Mouse (Mus musculus): ENCODE measurements around the gene Smox. TPM values are rescaled to one million over a fixed set of nuclear protein-coding genes. Genes with fewer than 3 reads are reported as not detected.
A peak's percentile ranks its signal among the peaks of the same experiment; 100 is the strongest.

Gene Smox
- total and polyA plus RNA-seq, 2 experiments from 2014 or later: 65.6 to 77.6 TPM

DNA sequence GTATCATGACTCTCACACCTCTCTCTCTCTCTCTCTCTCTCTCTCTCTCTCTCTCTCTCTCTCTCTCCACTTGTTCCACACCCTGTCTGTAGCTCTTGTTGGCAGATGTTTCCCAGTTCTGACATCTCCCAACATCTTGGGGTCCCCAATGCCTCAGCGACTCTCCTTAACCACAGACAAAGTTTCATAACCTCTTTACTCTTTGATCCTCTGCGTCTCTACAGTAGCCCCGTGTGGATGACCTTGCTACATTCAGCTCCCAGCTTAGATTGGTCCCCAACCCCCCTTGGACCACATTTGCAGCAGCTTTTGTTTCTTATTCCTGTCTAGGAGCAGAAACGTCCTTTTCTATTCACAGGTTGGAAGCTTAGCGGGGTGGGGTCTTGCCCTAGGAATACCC is 41.6 kb upstream of the Smox start:
- 65% methylated on average over 5 of the region's 5 CpGs for WGBS
- ATAC-seq (ENCODE audit: low FRiP score): no peak
- TF ChIP-seq CTCF (IDR thresholded peaks at IDR 0.05): no peak

DNA sequence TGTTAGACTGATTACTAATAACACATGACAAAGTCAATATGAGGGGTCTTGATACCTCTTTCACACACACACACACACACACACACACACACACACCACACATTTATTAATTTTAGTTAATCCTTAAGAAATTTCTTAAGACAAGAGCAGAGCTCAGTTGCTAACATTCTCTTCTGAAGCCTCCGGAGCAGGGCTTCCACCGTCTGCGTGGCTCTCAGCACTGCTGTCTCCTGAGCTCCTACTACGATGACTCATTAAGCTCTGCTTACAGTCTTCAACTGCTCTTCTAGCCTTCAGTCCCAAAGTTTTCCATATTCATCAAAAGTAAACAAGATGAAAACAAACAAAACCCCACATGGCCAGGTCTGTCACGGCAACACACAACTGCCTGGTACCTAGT is 40.8 kb upstream of the Smox start:
- Histone ChIP-seq H3K27ac (ENCODE audit: low read depth, low read length) (no peak overlapping the region), H3K36me3 (ENCODE audit: insufficient read depth, low read length) (no peaks in the 10 kb centered on the region), H3K27me3 (ENCODE audit: insufficient read depth, low read length) (no peaks in the 10 kb centered on the region), H3K4me2 (ENCODE audit: low read depth, low read length, poor library complexity, severe bottlenecking) (no peak overlapping the region), H3K9me3 (ENCODE audit: low read length) (no peaks in the 10 kb centered on the region), H3K4me1 (ENCODE audit: insufficient read depth, low read length) (no peaks in the 10 kb centered on the region), H3K9ac (replicated peaks; ENCODE audit: low read length, poor library complexity, severe bottlenecking) (no peak overlapping the region), H3K4me3 (ENCODE audit: low read depth, low read length) (no peak overlapping the region)
- no peak for TF ChIP-seq CTCF (IDR thresholded peaks at IDR 0.05)
- no peak for DNase-seq (ENCODE audit: low spot score)
- WGBS: 89% methylated on average over 5 of the region's 5 CpGs
- no peak for ATAC-seq (ENCODE audit: low FRiP score)

More for the DNA sequence above, 41.6 kb upstream of the Smox start:
- H3K9ac ChIP-seq (replicated peaks; ENCODE audit: low read length, poor library complexity, severe bottlenecking): no peak overlapping the region
- H3K9me3 ChIP-seq (ENCODE audit: low read length): no peaks in the 10 kb centered on the region
- no peaks in the 10 kb centered on the region for H3K27me3 ChIP-seq (ENCODE audit: insufficient read depth, low read length)
- no peaks in the 10 kb centered on the region for H3K36me3 ChIP-seq (ENCODE audit: insufficient read depth, low read length)
- no peak overlapping the region for H3K27ac ChIP-seq (ENCODE audit: low read depth, low read length)
- H3K4me2 ChIP-seq (ENCODE audit: low read depth, low read length, poor library complexity, severe bottlenecking): no peak overlapping the region
- no peak for DNase-seq (ENCODE audit: low spot score)
- no peaks in the 10 kb centered on the region for H3K4me1 ChIP-seq (ENCODE audit: insufficient read depth, low read length)
- H3K4me3 ChIP-seq (ENCODE audit: low read depth, low read length): no peak overlapping the region

DNA sequence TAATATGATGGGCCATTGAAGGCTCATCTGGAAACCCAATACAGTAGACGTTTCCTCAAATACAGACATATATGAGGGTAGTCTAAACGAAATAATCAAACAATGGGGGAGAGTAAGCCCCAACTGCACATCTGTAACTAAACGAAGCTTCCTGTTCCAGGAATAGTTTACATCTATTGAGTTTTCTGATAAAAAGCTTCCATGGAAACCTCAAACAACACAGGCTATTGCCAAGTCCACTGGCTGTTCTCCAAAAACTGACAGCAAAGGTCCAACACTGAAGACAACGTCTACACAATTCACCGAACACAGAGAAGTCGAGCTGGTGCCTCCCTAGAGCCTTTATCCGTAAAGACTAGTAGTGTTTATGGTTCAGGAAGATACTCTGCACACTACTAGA is 33.6 kb upstream of the Smox start:
- no peak for TF ChIP-seq CTCF (IDR thresholded peaks at IDR 0.05)
- Histone ChIP-seq H3K27me3 (ENCODE audit: insufficient read depth, low read length) (no peaks in the 10 kb centered on the region), H3K4me3 (ENCODE audit: low read depth, low read length) (no peak overlapping the region), H3K4me2 (ENCODE audit: low read depth, low read length, poor library complexity, severe bottlenecking) (no peak overlapping the region), H3K27ac (ENCODE audit: low read depth, low read length) (no peak overlapping the region), H3K9me3 (ENCODE audit: low read length) (no peaks in the 10 kb centered on the region), H3K9ac (replicated peaks; ENCODE audit: low read length, poor library complexity, severe bottlenecking) (no peak overlapping the region), H3K4me1 (ENCODE audit: insufficient read depth, low read length) (no peaks in the 10 kb centered on the region), H3K36me3 (ENCODE audit: insufficient read depth, low read length) (no peaks in the 10 kb centered on the region)
- DNase-seq (ENCODE audit: low spot score): no peak
- 66% methylated on average over 7 of the region's 7 CpGs for WGBS
- ATAC-seq (ENCODE audit: low FRiP score): no peak

DNA sequence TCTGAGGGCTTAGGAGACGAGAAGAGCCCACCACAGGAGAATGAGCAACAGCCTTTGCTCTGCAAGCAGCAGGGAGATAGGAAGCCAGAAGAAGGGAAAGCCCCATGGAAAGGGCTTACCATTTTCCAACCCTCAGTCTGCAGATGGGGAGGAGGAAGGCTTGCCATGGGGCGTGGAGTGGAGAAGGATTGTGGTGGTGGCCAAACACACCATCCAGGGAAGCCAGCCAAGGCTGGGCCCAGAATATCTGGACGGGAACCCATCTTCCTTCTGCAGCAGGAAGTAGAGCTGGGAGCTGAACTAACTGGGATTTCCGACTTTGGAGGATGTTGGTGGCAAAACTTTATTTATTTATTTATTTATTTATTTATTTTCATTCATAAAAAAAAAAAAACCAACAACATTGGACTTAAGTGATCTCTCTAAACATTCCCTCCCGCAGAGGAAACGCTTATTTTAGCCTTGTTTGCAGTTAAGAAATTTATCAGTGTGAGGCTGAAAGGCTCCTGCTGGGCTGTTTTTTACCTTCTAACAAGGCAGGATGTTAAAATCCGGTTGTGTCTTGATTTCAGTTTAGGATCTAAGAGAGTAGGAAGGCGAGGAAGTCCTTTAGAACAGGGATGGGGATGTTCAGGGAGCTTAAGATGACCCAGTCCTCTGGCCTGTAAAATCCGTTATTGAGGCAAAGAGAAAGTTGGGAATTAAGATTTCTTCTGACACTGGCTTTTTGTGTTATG is 30.2 kb upstream of the Smox start:
- Histone ChIP-seq H3K27me3 (ENCODE audit: insufficient read depth, low read length) (no peaks in the 10 kb centered on the region), H3K9me3 (ENCODE audit: low read length) (no peaks in the 10 kb centered on the region), H3K27ac (ENCODE audit: low read depth, low read length) (no peak overlapping the region), H3K4me1 (ENCODE audit: insufficient read depth, low read length) (no peaks in the 10 kb centered on the region), H3K4me2 (ENCODE audit: low read depth, low read length, poor library complexity, severe bottlenecking) (no peak overlapping the region), H3K9ac (replicated peaks; ENCODE audit: low read length, poor library complexity, severe bottlenecking) (no peak overlapping the region), H3K4me3 (ENCODE audit: low read depth, low read length) (no peak overlapping the region), H3K36me3 (ENCODE audit: insufficient read depth, low read length) (no peaks in the 10 kb centered on the region)
- no peak for DNase-seq (ENCODE audit: low spot score)
- no peak for ATAC-seq (ENCODE audit: low FRiP score)
- 71% methylated on average over 9 of the region's 9 CpGs for WGBS
- no peak for TF ChIP-seq CTCF (IDR thresholded peaks at IDR 0.05)

DNA sequence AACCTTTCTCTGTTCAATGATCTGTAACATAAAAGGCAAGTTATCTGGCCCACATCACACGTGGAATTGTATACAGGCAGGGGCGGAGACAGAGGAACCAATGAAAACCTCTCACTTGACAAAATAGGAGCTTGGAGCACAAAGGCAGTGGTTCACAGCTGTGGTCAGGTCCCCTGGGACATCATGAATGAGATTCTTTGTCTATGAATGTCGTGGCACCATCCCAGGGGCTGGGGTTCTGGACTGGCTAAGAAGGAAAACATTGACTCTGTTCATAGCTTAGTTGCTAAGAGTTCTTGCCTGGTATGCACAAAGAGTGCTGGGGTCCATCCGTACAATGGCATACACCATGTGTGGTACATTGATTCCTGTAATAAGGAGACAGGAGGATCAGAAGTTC is 28.3 kb upstream of the Smox start:
- no peak for ATAC-seq (ENCODE audit: low FRiP score)
- TF ChIP-seq CTCF (IDR thresholded peaks at IDR 0.05): no peak
- Histone ChIP-seq H3K36me3 (ENCODE audit: insufficient read depth, low read length) (no peaks in the 10 kb centered on the region), H3K4me1 (ENCODE audit: insufficient read depth, low read length) (no peaks in the 10 kb centered on the region), H3K4me3 (ENCODE audit: low read depth, low read length) (no peak overlapping the region), H3K9me3 (ENCODE audit: low read length) (no peaks in the 10 kb centered on the region), H3K9ac (replicated peaks; ENCODE audit: low read length, poor library complexity, severe bottlenecking) (no peak overlapping the region), H3K27ac (ENCODE audit: low read depth, low read length) (no peak overlapping the region), H3K4me2 (ENCODE audit: low read depth, low read length, poor library complexity, severe bottlenecking) (no peak overlapping the region), H3K27me3 (ENCODE audit: insufficient read depth, low read length) (no peaks in the 10 kb centered on the region)
- DNase-seq (ENCODE audit: low spot score): peak; percentile 27
- WGBS: 47% methylated on average over 4 of the region's 4 CpGs

DNA sequence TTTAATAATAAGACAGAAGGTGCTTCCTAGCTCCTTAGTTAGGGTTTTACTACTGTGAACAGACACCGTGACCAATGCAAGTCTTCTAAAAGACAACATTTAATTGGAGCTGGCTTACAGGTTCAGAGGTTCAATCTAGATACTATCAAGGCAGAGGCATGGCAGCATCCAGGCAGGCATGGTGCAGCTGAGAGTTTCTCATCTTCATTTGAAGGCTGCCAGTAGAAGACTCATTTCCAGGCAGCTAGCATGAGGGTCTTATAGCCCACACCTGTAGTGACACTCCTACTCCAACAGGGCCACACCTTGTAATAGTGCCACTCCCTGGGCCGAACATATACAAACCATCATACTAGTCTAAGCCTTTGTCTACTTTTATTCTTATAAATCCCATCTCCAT is 27.1 kb upstream of the Smox start:
- H3K36me3 ChIP-seq (ENCODE audit: insufficient read depth, low read length): no peaks in the 10 kb centered on the region
- no peak overlapping the region for H3K4me2 ChIP-seq (ENCODE audit: low read depth, low read length, poor library complexity, severe bottlenecking)
- DNase-seq (ENCODE audit: low spot score): no peak
- WGBS: 92% methylated on average over 2 of the region's 2 CpGs
- no peaks in the 10 kb centered on the region for H3K4me1 ChIP-seq (ENCODE audit: insufficient read depth, low read length)
- no peak for ATAC-seq (ENCODE audit: low FRiP score)
- TF ChIP-seq CTCF (IDR thresholded peaks at IDR 0.05): no peak
- H3K9me3 ChIP-seq (ENCODE audit: low read length): no peaks in the 10 kb centered on the region
- H3K27ac ChIP-seq (ENCODE audit: low read depth, low read length): no peak overlapping the region
- no peaks in the 10 kb centered on the region for H3K27me3 ChIP-seq (ENCODE audit: insufficient read depth, low read length)
- no peak overlapping the region for H3K9ac ChIP-seq (replicated peaks; ENCODE audit: low read length, poor library complexity, severe bottlenecking)
- H3K4me3 ChIP-seq (ENCODE audit: low read depth, low read length): no peak overlapping the region

Measured in midbrain, postnatal 0 days (tissue).